Mouse (Mus musculus) left cerebral cortex, postnatal 10 days (tissue): ENCODE measurements around the gene Sh3pxd2b. TPM values are rescaled to one million over a fixed set of nuclear protein-coding genes. Genes with fewer than 3 reads are reported as not detected.

Experiments used
- DNase-seq, 2 experiments: peaks; one replicate each; pipeline ENCODE4 v3.0.0; 2021 to 2022; ENCODE audit warnings: low spot score in 2 of 2, mixed read lengths in 1 of 2; ENCODE audit errors: extremely low spot score in 1 of 2
- intact Hi-C: fragments of 180-260 bp; cut with DNase I; formaldehyde crosslinking; loops from one replicate; pipeline ENCODE4 v1.15.1; 2025
- total RNA-seq, 2 experiments: library from RNA; stranded (reverse); gene quantifications; 2 replicates each; pipeline ENCODE4 v1.2.3; 2021

Sh3pxd2b gene
- total RNA-seq, 2 experiments from 2014 or later = 28.2 to 31.9 TPM

DNA sequence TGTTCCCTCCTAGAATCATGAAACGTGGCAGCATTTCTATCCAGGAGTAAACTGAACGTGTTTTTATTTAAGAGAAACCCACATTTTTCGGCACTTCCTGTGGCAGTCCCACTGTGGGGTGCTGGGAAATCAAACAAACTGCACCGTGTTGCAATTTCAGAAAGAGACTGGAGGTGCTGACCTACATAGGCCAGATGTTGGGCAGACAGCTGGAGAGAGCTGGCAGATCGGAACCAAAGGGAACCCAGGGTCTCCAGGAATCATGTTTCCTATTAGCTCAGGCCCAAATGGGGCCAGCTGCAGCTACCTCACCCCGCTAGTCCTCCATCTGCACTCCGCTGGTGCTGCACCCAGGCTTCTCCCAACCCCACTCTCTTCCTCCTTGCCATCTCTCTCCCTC is 16.8 kb downstream of the Sh3pxd2b start:
- no peak for DNase-seq

DNA sequence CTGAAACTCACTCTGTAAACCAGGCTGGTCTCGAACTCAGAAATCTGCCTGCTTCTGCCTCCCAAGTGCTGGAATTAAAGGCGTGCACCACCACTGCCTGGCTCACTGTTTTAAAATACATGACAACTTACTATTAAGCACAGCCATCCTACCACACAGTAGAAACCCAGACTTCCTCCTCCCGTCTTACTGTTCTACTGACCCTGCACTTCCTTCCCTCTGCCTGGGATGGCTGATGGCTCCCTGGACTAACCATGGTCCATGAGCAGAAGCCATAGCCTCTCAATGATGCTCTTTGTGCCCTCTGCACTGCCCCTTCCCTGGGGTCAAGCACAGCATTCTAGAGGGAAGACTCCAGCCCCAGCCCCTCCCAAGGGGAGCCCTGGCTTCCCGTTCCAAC is 17.9 kb downstream of the Sh3pxd2b start:
- intact Hi-C loops = no loop called here

More for the DNA sequence above, 16.8 kb downstream of the Sh3pxd2b start:
- intact Hi-C loops = no loop called here

DNA sequence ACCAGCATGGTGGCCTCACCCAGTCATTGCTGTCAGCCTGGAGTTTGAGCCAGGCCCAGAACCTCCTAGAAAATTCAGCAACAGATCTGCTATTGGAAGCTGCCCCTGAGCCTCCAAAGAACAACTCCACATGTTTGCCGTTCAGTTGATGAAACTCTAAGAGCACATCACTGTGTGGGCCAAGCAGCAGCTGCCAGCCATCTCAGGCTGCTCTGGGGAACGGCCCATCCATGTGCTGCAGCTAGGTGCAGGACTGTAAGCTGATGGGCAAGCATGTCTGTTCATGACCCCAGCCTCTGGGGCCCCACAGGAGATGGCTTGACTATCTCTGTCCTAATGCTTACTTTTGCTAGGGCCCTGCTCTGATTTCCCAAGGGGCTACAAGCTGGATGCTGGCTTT is 19.4 kb downstream of the Sh3pxd2b start:
- DNase-seq = no peak
- intact Hi-C loops = no loop called here

More for the DNA sequence above, 17.9 kb downstream of the Sh3pxd2b start:
- no peak for DNase-seq

DNA sequence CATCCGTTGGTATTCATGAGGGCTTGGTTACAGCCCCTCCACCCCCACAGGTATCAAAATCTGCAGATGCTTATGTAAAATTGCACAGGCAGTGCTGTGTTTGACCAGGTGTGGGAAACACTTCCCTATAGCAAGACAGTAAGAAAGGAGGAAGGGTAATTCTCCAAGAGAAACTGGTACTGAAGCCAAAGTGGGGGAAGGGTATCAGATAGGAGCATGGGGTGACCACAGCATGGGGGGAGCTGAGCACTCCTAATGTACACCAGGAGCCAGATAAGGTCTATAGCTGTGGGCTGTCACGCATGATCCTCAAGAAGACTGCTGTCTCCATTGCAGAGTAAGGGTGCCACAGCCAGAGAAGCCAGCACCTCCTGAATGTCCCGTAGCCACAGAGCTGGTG is 21.4 kb downstream of the Sh3pxd2b start:
- intact Hi-C loops = no loop called here
- DNase-seq = no peak

DNA sequence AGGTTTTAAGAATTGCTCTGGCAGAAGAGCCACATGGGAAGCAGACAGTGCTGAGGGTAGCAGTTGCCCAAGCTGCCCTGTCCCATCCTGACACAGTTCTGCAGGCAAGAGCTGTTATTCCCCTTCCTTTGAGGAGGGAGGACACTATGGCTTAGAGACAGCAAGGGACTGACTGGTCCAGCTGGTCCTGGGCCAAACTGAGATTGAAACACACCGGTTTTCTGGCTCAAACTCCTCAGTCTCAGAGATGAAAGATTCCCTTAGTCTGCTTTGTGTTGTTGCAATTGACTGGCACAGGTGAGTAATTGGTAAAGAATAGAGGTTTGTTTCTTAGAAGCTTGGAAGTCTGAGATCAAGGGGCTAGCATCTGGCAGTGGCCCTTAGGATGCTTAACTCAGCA is 23.3 kb downstream of the Sh3pxd2b start:
- no peak for DNase-seq

DNA sequence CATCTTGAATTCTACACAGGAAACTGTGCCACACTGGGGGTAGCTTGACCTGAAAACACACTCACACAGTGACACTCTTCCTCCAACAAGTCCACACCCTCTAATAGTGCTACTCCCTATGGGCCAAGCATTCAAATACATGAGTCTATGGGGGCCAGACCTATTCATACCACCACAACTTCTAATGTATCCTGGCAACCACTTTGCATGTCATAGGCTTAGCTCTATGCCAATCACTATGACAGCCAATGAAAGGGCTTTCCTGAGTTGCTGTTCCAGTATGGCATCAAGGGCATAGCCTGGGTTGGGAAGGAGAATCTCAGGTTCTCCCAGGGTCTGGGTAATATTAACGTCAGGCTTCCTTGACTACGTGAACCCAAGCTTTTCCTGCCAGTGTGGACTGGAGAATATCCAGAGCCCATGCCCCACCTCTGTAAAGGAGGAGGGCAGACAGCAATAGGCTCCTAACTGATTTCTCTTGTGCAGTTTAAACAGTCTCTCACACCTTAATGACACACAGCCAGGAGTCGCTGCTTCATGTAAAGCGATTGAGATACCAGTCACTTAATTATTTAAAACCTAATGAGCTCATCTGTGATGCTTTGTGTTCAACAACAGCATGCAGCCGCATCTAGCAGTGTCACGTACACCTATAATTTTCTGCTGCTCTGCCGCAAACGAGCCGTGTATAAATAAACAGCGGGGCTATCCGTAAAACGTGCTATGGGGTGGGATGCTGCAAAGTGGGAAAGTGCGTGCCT is 25.8 kb downstream of the Sh3pxd2b start:
- intact Hi-C loops = no loop called here
- no peak for DNase-seq

More for the DNA sequence above, 23.3 kb downstream of the Sh3pxd2b start:
- intact Hi-C loops = no loop called here

DNA sequence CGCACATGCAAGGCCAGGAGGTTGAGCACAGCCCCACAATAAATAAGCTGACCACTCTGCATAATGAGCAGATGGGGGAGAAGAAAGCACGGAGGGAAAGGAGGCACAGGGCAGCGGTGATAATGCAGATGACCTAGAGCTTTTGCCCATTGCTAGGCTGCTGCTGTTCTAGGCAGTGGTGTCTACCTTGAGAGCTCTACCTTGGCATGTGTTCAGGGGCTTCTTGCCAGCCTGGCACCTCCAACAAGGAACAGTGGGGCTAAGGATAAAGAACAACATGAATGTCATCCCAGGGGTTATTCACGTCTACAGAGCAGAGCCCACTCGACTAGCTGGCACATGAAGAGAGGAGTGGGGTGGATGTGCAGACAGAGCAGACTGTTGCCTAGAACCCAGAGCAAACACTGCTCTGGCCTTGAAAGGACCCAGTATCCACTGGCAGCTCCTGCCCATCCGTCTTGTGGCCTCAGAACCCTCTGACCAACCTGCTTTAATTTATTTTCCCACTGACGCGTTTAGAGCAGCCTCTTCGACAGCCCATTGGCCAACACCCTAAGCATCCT is 26.5 kb downstream of the Sh3pxd2b start:
- intact Hi-C loops = no loop called here
- DNase-seq = no peak

DNA sequence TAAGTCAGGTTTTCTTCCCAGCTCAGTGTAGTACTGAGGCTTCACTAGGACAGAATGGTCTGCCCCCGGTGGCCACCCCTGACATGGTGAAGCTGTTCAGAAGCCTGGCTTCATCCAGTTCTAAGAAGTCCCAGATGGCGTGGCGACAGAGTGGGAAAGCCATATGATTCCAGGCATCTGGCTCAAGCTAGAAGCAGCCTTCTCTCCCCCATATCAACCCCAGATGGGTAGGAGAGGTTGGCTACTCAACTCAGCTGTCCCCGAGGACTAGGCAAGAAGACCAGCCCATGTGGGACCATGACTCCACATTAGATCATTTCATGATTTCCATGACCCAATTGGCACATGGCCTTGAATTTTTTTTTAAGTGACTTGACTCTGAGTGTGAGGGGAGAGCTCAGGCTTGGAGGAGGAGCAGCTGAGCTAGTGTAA is 27.5 kb downstream of the Sh3pxd2b start:
- intact Hi-C loops = no loop called here
- DNase-seq = no peak

DNA sequence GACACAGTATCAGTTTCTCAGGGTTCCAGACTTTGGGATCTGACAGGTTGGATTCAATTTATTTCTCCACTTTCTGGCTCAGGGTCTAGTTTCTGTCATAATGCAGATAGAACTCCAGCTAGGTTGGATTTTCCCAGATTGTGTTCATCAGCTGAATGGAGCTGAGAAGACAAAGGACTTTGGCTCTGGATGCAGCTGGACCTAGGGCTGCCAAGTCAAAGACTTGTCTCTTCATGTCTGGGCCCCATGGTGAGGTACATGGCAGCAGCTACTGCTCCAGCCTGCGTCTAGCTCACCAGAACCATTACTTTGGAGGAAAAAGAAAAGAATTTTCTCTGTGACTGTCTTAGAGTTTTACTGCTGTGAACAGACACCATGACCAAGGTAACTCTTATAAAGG is 28.5 kb downstream of the Sh3pxd2b start:
- no peak for DNase-seq
- intact Hi-C loops = no loop called here

DNA sequence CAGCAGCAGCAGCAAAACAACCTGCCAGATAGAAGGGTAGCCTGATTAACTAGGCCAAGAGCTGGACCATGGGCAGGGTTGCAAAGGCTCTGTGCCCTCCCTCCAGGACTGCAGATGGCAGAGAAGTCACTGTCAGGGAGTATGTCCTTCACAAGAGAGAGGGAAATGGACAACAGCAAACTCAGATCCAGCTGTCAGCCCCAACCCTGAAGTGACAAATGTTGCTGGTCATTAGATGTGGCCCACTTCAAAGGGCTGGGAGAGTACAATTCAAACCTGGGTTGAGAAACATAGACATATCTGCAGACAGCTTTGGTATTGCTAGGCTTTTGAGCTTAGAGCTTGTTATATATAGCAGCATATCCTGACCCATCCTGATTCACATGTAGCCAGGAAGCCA is 32.3 kb downstream of the Sh3pxd2b start:
- intact Hi-C loops = no loop called here

DNA sequence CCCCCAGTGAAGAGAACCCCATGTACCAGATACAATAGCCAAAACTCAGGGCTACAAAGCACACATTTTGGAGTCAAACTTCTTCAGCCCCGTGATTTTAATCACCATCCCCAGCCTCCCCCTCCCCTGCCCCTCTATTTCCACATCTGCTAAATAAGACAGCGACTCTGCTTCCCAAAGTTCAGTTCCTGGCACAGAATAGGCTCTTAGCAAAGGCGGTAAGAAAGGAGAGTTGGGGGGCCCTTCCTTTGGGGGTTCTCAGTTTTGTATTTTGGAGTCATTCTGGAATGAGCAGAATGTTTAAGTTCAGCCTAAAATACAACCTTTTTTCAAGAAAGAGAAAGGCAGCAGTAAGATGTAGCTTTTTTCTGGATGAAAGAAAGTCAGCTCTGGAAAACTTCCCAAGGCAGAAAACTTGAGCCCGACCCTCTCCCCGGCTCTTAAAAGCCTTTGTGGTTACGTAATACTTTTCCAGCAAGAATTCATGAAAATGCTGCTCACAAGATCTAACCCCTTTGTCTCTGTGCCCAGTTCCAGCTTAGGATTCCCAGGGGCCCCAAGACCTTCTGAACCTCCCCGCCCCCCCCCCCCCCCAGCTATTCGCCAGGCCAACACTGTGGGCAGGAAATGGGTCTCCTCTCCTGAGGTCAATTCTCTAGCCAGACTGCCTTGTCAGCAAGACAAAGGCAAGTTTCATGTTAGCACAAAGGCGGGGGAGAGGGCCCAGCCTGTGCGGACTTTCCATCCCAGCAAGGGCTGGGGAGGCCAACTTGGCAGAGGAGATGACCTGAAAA is 35.9 kb downstream of the Sh3pxd2b start:
- intact Hi-C loops = no loop called here
- peak; percentile 39 to 70 for DNase-seq

More for the DNA sequence above, 32.3 kb downstream of the Sh3pxd2b start:
- DNase-seq = no peak

DNA sequence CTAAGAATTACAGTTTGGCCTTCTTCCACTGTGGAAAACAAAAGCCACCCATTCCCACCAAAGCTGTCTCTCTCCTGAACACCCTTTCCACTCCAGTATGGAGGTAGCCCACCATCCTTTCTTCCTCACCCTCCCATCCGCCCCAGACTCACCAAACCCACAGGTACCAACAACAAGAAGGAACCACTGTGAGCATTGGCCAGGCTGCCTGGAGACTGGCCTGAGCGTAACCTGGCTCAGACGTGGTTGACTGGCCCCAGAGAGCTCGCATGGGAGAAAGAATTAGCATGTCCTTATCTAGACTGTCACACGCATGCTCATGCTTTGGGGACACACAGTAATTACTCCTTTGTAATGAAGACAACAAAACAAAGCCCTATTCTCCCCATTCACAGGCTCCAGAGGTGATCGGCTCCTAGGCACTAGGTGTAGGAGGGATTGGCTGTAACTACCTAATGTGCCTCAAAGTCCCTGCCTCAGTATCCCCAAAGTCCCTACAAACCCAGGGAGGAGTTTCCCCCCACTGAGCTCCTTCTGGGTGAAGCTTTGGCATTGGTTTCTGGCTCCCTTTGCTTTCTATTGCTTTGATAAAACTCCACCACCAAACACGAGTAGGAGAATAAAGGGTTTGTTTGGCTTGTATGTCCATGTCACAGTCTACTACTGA is 36.6 kb downstream of the Sh3pxd2b start:
- intact Hi-C loops = no loop called here

DNA sequence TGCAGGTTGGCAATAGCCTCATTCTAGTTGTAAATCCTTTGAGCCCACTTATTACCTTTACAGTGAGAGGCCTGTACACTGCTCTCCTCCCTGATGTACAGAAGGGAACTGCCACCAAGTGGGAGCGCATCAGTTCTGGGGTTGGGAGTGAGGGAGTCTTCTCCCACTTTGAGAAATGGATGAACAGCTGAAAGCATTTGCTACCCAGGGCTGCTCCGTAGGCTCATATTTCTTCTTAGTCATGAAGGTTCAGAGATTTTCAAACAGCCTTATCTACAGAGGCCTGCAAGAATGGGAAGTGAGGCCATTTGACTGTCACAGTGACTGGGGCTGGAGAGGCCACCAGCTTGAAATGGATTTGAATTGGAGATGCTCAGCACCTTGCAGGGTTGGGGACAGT is 38.4 kb downstream of the Sh3pxd2b start:
- no peak for DNase-seq
- intact Hi-C loops = no loop called here

More for the DNA sequence above, 36.6 kb downstream of the Sh3pxd2b start:
- DNase-seq = no peak

DNA sequence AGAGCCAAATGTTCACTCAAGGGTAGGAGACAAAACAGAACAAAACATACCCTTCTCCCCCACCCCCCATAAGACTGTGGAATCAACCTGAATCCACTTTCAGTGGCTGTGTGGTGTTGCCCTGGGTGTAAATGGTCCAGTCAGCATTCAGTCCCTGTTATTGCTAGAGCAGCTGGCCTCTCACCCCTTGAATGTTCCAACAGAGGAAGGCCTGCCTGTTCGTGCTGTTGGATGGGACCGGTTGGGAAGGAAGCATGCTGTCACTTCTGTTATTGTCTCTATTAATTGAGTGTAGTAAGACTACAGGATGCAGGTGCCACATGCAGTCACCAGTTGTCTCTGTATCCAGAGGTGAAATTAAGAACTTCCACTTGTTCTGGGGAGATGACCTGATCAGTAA is 40.4 kb downstream of the Sh3pxd2b start:
- no peak for DNase-seq
- intact Hi-C loops = no loop called here

DNA sequence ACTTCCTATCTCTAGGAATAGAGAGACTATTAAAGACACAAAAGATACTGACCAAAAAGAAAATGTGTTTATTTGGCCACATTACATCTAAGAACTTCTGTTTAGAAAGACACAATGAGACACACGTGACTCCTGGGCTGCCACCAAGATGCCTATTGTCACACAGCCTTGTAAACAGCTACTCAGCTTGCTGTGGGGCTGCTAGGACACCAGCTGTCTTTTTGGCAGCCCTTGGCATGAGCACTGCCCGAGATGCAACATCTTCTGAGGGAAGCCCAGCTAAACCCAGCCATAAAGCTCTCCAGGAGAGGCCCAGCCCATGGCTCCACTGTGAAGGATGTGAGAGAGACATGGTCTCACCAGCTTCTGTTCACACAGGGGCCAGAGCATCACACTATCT is 45.5 kb downstream of the Sh3pxd2b start:
- no peak for DNase-seq
- intact Hi-C loops = no loop called here

DNA sequence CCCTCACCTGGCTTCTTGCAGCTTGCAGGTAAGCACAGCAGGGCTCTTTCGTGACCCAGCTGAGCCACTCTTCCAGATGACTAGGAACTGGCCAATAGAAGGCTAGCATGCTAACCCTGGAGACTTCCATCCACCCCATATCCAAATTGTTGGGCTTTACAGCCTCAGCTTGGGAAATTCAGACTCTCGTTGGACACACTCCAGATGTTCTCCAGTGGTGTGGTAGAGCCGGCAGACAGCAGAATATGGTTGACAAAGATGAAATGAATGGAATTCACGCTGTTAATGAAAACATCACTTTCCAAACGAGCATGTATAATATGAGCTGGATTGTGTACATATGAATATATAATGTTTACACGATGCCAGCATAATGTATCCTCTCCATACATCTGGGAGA is 48.2 kb downstream of the Sh3pxd2b start:
- DNase-seq = no peak
- intact Hi-C loops = no loop called here

DNA sequence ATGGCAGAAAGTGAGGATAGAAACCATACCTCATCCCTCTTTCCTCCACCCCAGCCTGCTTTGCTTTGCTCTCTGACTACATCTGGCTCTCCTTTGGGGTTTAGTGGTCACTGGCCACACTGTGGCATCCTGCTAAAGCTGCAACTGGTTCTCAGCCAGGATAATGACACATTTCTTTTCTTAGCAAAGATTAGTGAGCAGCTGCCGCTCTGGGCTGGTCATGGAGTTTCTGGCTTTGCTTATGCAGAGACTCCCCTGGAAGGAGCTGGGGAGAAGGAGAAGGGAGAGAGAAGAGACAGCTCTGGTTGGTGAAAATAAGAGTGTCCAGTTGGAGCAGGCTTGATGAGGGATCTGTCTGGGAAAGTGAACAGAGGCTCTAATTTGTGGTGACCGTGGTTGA is 50.8 kb downstream of the Sh3pxd2b start:
- intact Hi-C loops = no loop called here
- DNase-seq = no peak

DNA sequence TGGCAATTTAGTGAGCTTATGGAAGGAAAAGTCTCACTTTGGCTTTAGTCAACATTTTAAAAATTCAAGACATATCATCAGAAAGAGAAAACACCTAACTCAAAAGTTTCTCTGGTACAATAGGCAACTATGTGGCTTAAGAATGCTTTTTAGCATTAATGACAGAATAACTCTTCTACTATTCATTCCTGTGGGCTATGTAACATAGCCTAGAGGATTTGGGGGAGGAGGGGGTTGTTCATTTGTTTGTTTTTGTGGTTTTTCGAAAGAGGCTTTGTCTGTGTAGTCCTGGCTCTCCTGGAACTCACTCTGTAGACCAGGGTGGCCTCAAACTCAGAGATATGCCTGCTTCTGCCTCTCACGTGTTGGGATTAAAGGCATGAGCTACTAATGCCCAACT is 51.6 kb downstream of the Sh3pxd2b start:
- no peak for DNase-seq
- intact Hi-C loops = no loop called here

DNA sequence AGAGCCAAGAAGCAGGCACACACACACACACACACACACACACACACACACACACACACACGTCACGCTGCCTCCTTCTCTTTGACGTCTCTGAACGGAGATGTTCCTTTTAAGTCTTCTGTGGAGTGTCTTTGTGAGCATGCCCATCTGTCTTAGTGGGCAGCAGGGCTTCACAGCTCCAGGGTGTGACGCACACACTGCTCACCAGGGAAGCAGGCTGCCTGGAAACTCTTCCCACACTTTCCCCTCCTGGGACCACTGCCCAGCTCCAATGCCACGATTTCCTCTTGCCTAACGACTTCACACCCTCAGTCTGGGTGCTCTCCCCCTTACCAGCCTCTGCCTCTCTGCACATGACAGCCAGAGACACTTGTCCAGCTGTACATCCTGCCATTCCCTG is 55.1 kb downstream of the Sh3pxd2b start:
- peak; percentile 71 to 78 for DNase-seq
- intact Hi-C loops = no loop called here
